Mouse (Mus musculus): ENCODE data around the gene Cemip2. TPM values are rescaled to one million over a fixed set of nuclear protein-coding genes. Genes with fewer than 3 reads are reported as not detected.

Cemip2 gene
- polyA plus RNA-seq, 1 experiment from 2014 or later = 51.7 TPM

DNA sequence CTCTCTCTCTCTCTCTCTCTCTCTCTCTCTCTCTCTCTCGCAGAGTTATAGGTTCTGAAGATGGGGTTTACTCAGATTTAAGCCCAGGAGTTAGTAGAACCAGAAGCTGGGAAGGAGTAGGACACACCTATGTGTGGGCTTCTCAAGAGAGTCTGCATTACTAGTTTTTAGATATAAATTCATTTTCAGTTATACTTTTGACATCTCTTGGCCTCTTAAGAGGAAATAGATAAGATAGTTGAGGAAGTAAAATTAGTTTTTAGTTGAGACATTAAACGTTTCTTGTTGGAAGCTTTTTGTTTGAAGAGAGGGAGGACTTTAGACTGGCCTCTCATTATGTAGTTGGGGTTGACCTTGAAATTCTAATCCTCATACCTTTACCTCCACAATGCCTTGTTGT is 28.0 kb upstream of the Cemip2 start:
- Histone ChIP-seq H3K4me2 (replicated peaks) (no peak overlapping the region), H3K9me3 (no peaks in the 10 kb centered on the region), H3K36me3 (no peaks in the 10 kb centered on the region), H3K27me3 (no peaks in the 10 kb centered on the region), H3K27ac (no peak overlapping the region), H3K4me3 (no peak overlapping the region), H3K9ac (no peak overlapping the region), H3K4me1 (no peaks in the 10 kb centered on the region)
- WGBS = 52% methylated on average over 2 of the region's 2 CpGs
- ATAC-seq (ENCODE audit: insufficient number of reproducible peaks, insufficient read depth, low FRiP score, low TSS enrichment) = no peak

DNA sequence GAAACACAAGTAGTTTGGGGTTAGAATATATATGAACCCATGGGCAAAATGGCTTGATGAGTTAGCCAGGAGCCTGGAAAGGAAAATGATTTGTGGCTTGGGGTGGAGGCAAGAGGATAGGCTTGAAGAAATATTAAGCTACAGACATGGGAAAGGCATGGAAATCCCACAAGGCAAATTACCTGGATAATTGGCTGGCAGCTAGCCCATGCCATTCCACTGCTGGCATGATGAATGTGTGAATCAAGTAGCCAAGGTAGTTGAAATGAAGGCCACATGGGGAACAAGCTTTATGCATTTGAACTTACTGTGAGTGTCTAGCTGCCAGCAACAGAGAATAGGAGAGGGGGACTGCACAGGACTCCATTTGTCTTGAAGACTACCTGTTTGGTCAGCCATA is 16.5 kb upstream of the Cemip2 start:
- no peak overlapping the region for H3K4me3 ChIP-seq
- H3K27ac ChIP-seq = no peak overlapping the region
- no peaks in the 10 kb centered on the region for H3K4me1 ChIP-seq
- H3K9ac ChIP-seq = no peak overlapping the region
- no peaks in the 10 kb centered on the region for H3K27me3 ChIP-seq
- H3K9me3 ChIP-seq = no peaks in the 10 kb centered on the region
- no peak overlapping the region for H3K4me2 ChIP-seq (replicated peaks)
- no peaks in the 10 kb centered on the region for H3K36me3 ChIP-seq
- no peak for ATAC-seq (ENCODE audit: insufficient number of reproducible peaks, insufficient read depth, low FRiP score, low TSS enrichment)

DNA sequence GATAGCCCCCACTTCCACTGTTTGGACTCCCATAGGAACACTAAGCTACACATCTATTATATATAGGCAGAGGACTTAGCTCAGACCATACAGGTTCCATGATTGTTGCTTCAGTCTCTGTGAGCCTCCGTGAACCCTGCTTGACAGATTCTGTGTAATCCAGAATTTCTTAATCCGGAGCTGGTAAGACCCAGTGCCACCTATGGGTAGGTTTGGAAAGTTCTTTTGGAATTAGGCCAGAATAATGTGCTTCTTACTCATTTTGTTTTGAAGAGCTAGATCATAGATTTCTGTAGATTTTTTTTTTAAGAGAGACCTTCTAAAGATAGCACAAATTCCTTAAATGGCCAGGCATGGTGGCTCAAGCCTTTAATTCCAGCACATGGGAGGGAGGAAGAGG is 14.1 kb upstream of the Cemip2 start:
- H3K9me3 ChIP-seq = no peaks in the 10 kb centered on the region
- H3K27me3 ChIP-seq = no peaks in the 10 kb centered on the region
- no peak for ATAC-seq (ENCODE audit: insufficient number of reproducible peaks, insufficient read depth, low FRiP score, low TSS enrichment)
- no peaks in the 10 kb centered on the region for H3K36me3 ChIP-seq
- H3K9ac ChIP-seq = no peak overlapping the region
- no peaks in the 10 kb centered on the region for H3K4me1 ChIP-seq
- H3K27ac ChIP-seq = no peak overlapping the region
- H3K4me2 ChIP-seq (replicated peaks) = no peak overlapping the region
- H3K4me3 ChIP-seq = no peak overlapping the region
- 83% methylated on average over 2 of the region's 2 CpGs for WGBS

DNA sequence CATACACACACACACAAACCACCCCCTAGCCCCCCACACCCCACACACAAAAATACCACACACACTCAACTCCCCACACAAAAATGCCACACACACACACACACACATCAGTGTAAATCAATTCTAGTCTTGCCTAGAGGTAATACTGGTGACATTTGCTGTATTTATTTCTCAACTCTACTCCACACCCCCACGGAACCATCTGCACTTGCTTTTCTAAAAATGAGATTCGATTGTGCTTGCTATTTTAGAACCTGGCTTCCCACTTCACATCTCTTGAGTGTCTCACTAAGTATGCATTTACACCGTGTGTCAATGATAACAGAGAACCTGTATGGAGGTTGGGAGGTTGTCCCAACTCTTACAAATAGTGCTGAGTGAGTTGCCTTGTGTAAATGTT is 13.4 kb upstream of the Cemip2 start:
- WGBS = 74% methylated on average over 3 of the region's 3 CpGs
- Histone ChIP-seq H3K9ac (no peak overlapping the region), H3K4me2 (replicated peaks) (no peak overlapping the region), H3K4me3 (no peak overlapping the region), H3K36me3 (no peaks in the 10 kb centered on the region), H3K4me1 (no peaks in the 10 kb centered on the region), H3K27ac (no peak overlapping the region), H3K27me3 (no peaks in the 10 kb centered on the region), H3K9me3 (no peaks in the 10 kb centered on the region)
- ATAC-seq (ENCODE audit: insufficient number of reproducible peaks, insufficient read depth, low FRiP score, low TSS enrichment) = no peak

DNA sequence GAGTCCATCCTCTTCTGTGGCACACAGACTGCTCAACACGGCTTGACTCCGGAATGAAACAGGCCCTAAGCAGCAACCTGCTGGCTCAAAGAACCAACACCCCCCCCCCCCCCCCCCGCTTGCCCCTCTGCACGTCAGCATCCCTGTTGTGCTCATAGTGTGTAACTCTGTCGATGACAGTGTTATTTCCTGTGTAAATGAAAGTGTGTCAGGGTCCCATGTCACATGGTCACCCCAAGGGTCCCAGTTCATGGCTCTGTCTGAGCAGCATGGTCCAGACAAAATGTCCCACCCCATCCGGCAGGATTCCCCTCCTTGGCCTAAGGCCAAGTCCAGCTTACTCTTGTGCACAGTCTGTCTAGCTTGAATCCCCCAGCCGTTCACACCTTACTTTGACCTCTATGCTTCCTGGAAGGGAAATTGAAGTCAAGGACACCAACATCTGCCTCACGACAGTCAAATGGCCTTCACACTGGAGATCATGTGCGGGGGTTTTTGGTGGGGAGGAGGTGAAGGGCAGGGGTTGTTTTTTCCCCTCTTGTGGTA is 10.6 kb upstream of the Cemip2 start:
- H3K4me3 ChIP-seq = no peak overlapping the region
- H3K27ac ChIP-seq = no peak overlapping the region
- no peak overlapping the region for H3K9ac ChIP-seq
- no peak overlapping the region for H3K4me2 ChIP-seq (replicated peaks)
- no peaks in the 10 kb centered on the region for H3K36me3 ChIP-seq
- no peaks in the 10 kb centered on the region for H3K9me3 ChIP-seq
- no peaks in the 10 kb centered on the region for H3K27me3 ChIP-seq
- peaks cover 3% of the 10 kb centered on the region; the same call in 1 of the 2 replicates for H3K4me1 ChIP-seq
- ATAC-seq (ENCODE audit: insufficient number of reproducible peaks, insufficient read depth, low FRiP score, low TSS enrichment) = no peak; the same call in 1 of the 2 replicates
- 67% methylated on average over 8 of the region's 9 CpGs for WGBS

DNA sequence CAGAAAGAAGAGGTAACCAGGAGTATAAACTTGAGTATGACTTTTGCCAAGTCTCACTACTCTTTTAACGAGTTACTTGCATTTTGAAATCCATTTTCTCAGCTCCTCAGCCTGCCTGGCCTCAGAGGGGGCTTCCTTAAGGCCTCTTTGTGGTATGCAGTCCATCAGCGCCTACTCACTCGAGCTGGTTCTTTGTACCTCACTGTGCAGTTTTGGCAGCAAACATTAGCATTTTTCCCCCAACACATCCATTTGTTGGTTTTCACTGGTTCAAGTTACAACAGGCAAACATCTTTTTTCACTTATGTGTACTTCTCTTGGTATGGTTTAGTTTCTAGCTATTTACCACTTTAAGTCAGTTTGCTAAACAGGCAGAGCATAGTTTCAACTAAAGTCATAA is 8.3 kb upstream of the Cemip2 start:
- Histone ChIP-seq H3K4me3 (no peak overlapping the region), H3K36me3 (no peaks in the 10 kb centered on the region), H3K4me2 (replicated peaks) (no peak overlapping the region), H3K9me3 (no peaks in the 10 kb centered on the region), H3K4me1 (peaks cover 3% of the 10 kb centered on the region; the same call in 1 of the 2 replicates), H3K27me3 (no peaks in the 10 kb centered on the region), H3K9ac (no peak overlapping the region), H3K27ac (peak overlapping the region; percentile 46; the same call in 1 of the 2 replicates)
- WGBS = 53% methylated on average over 3 of the region's 3 CpGs
- no peak for ATAC-seq (ENCODE audit: insufficient number of reproducible peaks, insufficient read depth, low FRiP score, low TSS enrichment)

DNA sequence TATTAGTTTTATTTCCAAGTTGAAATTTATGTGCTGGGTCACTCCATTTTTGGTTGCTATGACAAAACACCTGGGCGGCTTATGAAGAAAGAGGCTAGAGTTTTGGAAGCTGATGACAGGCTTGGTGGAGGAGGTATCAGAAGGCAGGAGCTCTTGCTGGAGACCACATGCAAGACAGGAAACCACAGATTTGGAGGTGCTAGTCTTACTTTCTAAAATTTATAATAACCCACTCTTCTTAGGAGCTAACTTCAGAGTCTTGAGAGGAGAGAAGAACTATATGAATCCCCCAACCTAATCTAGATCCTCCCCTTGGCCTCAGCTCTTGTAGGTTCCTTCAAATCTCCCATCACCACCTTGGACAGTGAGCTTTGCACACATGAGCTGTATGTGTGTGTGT is 6.6 kb upstream of the Cemip2 start:
- ATAC-seq (ENCODE audit: insufficient number of reproducible peaks, insufficient read depth, low FRiP score, low TSS enrichment) = no peak
- H3K36me3 ChIP-seq = no peaks in the 10 kb centered on the region
- 86% methylated on average over 1 of the region's 1 CpGs for WGBS

DNA sequence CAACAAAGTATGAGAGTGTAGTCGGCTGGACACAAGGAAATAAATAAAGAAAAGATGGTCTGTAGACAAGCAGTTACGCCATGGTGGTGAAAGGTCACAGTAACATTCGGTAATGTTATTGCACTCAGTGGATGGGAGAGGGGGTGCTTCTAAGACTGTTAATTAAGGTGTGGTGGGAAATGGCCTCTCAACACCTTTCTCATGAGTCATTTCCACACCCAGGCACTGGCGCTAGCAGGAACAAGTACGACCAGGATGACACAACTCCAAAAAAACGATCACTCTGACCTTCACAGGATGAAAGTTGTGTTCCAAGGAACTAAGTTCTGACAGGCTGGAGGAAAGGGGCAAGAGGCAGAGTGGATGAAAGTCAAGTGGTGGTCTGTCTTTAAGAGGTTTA is 4.5 kb upstream of the Cemip2 start:
- peaks cover 6% of the 10 kb centered on the region; the same call in 1 of the 2 replicates for H3K27me3 ChIP-seq
- H3K27ac ChIP-seq = no peak overlapping the region
- no peaks in the 10 kb centered on the region for H3K36me3 ChIP-seq
- 76% methylated on average over 6 of the region's 6 CpGs for WGBS
- H3K4me2 ChIP-seq (replicated peaks) = no peak overlapping the region
- H3K4me3 ChIP-seq = no peak overlapping the region
- H3K9me3 ChIP-seq = no peaks in the 10 kb centered on the region
- ATAC-seq (ENCODE audit: insufficient number of reproducible peaks, insufficient read depth, low FRiP score, low TSS enrichment) = no peak
- peaks cover 10% of the 10 kb centered on the region; the same call in 1 of the 2 replicates for H3K4me1 ChIP-seq
- no peak overlapping the region for H3K9ac ChIP-seq

More for the DNA sequence above, 6.6 kb upstream of the Cemip2 start:
- Histone ChIP-seq H3K9me3 (no peaks in the 10 kb centered on the region), H3K4me3 (no peak overlapping the region), H3K4me2 (replicated peaks) (no peak overlapping the region), H3K27ac (no peak overlapping the region), H3K9ac (no peak overlapping the region), H3K4me1 (peaks cover 3% of the 10 kb centered on the region; the same call in 1 of the 2 replicates), H3K27me3 (peaks cover 3% of the 10 kb centered on the region; the same call in 1 of the 2 replicates)

DNA sequence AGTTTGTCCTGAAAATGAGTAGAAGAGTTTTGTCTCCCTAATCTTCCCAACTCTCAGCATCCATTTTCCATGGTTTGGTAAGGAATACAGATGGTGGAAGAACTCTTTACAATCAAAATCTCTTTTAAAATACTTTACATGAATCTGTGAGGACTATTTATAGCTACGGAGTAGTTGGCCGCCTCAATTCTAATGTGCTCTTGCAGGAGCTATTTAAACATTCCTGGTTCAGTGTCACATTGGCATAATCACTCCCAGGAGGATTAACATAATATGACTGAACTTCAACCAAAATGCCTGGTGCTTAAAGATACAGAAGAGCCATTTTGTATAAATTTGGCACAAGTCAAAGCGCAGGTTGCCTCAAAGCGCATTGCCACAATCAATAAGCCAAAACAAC is 2.5 kb upstream of the Cemip2 start:
- no peak for ATAC-seq (ENCODE audit: insufficient number of reproducible peaks, insufficient read depth, low FRiP score, low TSS enrichment)
- H3K27me3 ChIP-seq = peaks cover 6% of the 10 kb centered on the region; the same call in 1 of the 2 replicates
- no peaks in the 10 kb centered on the region for H3K36me3 ChIP-seq
- H3K4me1 ChIP-seq = peaks cover 23% of the 10 kb centered on the region
- no peak overlapping the region for H3K9ac ChIP-seq
- no peaks in the 10 kb centered on the region for H3K9me3 ChIP-seq
- WGBS = 74% methylated on average over 4 of the region's 4 CpGs
- no peak overlapping the region for H3K27ac ChIP-seq
- no peak overlapping the region for H3K4me3 ChIP-seq
- no peak overlapping the region for H3K4me2 ChIP-seq (replicated peaks)

DNA sequence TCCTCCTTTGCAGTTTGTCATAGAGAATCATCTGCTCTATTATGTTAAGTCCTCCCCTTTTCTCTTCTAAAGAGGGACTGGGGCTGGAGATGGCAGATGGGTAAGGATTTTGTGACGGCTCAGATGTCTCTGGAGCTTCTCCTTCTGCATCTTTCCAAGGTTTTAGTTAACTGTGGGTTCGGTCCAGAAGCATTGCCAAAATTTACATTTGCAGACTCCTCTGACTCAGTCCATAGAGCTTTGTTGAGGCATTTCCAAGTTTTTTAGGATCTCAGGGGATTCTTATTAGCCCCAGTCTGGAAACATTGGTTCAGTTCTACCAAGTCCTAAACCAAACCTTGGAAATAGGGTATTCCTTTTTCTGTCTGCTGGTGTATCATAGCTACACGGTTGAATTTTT is 1.5 kb upstream of the Cemip2 start:
- peaks cover 32% of the 10 kb centered on the region for H3K4me1 ChIP-seq
- ATAC-seq (ENCODE audit: insufficient number of reproducible peaks, insufficient read depth, low FRiP score, low TSS enrichment) = no peak
- no peaks in the 10 kb centered on the region for H3K9me3 ChIP-seq
- H3K4me2 ChIP-seq (replicated peaks) = no peak overlapping the region
- no peak overlapping the region for H3K27ac ChIP-seq
- no peak overlapping the region for H3K9ac ChIP-seq
- 57% methylated on average over 3 of the region's 3 CpGs for WGBS
- no peaks in the 10 kb centered on the region for H3K36me3 ChIP-seq
- H3K27me3 ChIP-seq = peaks cover 6% of the 10 kb centered on the region; the same call in 1 of the 2 replicates
- H3K4me3 ChIP-seq = no peak overlapping the region

DNA sequence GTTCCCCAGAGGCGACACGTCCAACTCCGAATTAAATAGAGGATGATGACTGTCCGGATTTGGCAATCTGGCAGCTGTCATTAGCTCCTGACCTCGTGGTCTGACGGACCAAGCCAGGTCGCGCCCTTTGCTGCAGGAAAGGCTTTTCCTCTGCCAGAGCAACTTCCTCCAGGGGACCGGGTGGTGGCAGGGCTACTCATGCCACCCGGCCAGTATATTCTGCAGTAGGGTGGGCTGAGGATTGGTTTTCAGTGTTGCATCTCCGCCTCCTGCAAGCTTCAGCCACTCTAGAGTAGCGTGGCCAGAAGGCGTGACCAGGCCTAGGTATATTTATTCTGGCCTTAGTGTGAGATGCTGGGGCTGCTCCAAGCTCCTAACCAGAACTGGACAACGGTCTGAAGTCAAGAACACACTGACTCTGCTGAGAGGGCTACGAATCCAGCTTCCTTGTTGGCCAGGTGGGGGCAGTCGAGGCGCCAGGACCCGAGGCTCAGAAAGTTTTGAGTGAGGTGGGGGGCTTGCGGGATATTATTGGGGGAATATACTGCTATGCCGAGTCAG is 891 bp upstream of the Cemip2 start:
- ATAC-seq (ENCODE audit: insufficient number of reproducible peaks, insufficient read depth, low FRiP score, low TSS enrichment) = no peak

DNA sequence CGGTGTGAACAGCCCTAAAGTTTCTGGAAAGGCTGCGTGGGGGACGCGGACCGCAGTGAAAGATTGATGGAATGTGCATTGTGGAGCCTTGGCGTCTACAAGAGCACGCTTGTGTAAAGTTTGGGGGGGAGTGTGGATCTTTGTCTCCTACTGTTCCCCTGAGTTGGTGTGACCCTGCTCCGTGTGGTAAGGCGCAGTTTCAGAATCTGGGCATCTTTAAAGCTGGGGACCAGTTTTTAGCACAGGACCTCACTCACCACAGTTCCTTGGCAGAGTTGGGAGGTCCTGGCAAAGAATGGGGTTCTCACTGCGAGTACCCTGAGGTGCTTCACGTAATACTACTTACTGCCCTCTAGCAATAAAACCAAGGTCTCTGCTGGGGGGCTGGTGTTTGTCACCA is 964 bp downstream of the Cemip2 start:
- peak overlapping the region; percentile 71 for H3K4me3 ChIP-seq
- peak overlapping the region; percentile 79 for H3K4me2 ChIP-seq (replicated peaks)
- peak overlapping the region; percentile 94 for H3K27ac ChIP-seq
- no peaks in the 10 kb centered on the region for H3K9me3 ChIP-seq
- H3K36me3 ChIP-seq = no peaks in the 10 kb centered on the region
- peaks cover 36% of the 10 kb centered on the region for H3K4me1 ChIP-seq
- H3K9ac ChIP-seq = peak overlapping the region; percentile 81
- no peak for ATAC-seq (ENCODE audit: insufficient number of reproducible peaks, insufficient read depth, low FRiP score, low TSS enrichment)
- WGBS = under 1% methylated on average over 11 of the region's 11 CpGs
- peaks cover 6% of the 10 kb centered on the region; the same call in 1 of the 2 replicates for H3K27me3 ChIP-seq

More for the DNA sequence above, 891 bp upstream of the Cemip2 start:
- Histone ChIP-seq H3K9me3 (no peaks in the 10 kb centered on the region), H3K27ac (no peak overlapping the region), H3K4me1 (peaks cover 36% of the 10 kb centered on the region), H3K4me3 (peak overlapping the region; percentile 71; the same call in 1 of the 2 replicates), H3K27me3 (peaks cover 6% of the 10 kb centered on the region; the same call in 1 of the 2 replicates), H3K4me2 (replicated peaks) (peak overlapping the region; percentile 79), H3K36me3 (no peaks in the 10 kb centered on the region), H3K9ac (no peak overlapping the region)
- WGBS = 16% methylated on average over 20 of the region's 20 CpGs
